Mouse (Mus musculus) ZHBTc4 (cell line): Measurements from ENCODE around the gene Olfr520.
A peak's percentile ranks its signal among the peaks of the same experiment; 100 is the strongest.
"Not testable (repeated sequence)": the region's sequence is repeated elsewhere in the genome, so short reads cannot be mapped to it uniquely, and the experiment has no call there.

ENCODE experiments used
- DNase-seq: peaks from one replicate; pipeline ENCODE4 v3.0.0-alpha.2; 2011; ENCODE audit warnings: low read depth, low spot score

The Olfr520 gene

DNA sequence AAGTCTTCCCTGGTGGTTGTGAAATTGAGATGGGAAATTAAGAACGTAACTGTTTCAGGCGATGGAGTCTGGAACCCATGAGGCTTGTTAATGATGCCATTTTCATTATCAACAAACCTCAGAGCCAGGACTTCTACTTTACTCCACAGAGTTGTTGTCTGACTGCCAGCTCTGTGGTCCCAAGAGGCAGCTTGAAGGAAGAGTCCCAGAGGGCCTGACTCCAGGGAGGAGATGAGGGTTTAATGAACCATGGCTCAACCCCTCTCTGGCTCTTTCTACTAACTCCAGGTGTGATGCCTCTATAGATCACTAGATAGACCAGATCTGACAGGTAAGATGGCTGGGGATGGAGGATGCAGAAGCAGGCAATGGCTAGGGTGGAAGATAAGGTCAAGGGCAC, at the start of gene Olfr520:
Gene Olfr520, plus strand, starts transcription at position 301 of the 400 bp plus-strand sequence.
- DNase-seq, result no peak

DNA sequence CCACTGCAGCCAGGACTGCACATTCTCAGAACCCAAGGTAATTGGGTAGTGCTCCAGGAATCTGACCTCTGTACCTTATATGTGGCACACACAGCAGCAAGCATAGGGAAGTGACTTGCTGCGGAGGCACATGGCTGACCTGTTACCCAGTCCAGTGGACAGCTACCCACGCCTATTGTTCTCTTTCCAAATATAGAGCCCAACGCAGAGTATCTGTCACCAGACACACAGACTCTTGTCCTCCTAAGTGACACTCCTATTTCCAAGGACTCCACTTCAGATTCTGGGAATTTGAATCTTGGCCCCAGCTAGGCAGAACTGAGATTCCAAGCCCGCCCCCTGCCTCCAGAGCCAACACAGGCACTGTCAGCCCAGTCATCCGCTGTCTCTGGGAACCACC, 49.3 kb upstream of the Olfr520 start:
- DNase-seq, result no peak

DNA sequence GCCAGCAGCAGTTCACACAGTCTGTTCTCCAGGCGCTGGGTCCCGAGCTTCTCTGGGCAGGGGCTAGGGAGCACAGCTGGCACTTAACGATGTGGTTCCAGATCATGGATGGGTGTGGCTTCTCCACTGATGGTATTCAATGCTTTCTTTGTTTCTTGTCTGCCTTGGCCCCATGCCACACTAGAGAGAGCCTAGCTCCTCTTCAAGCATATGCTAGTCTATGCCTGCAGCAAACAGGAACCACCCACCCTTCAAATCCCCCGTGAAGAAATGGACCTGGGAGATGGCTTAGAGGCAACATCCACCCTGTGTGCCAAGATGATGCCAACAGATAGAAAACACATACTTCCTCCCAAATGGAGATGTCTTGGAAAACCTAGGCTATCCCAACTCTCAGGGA, 46.0 kb upstream of the Olfr520 start:
- DNase-seq, result no peak

DNA sequence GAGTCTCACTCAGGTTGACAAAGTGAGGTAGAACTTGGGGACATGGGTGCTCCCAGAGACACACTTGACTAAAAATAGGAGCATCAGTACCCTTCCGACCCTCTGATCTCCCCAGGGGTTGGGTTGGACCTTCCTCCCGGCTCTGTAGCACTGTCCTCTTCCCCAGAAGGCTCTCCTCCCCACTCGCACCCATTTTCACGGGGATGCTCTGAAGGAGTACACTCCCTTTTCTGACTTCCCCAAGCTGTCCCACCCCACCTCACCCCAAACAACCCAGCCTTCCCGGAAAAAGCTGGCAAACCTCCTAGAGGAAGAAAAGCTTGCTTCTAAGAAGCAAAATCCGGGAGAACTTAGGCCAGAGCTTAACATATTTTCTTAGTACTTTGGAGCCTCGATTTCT, 39.3 kb upstream of the Olfr520 start:
- no peak for DNase-seq

DNA sequence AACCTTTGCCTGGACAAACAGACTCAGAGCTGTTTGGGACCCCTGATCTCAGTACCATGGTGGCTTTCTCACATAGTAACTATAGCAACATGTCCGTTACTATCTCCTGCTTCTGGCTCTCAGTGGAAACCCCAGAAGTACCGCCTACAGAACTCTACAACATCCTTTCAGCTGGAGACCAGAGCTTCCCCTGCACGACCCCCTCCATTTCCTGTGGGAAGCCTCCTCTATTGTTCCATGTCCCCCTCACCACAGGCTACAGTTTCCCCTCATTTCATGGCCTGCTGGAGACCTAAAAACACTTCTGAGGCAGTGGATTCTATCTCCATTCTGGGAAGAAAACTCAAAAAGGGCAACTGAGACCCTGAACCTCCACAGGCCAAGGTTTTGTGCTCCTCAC, 37.7 kb upstream of the Olfr520 start:
- no peak for DNase-seq

DNA sequence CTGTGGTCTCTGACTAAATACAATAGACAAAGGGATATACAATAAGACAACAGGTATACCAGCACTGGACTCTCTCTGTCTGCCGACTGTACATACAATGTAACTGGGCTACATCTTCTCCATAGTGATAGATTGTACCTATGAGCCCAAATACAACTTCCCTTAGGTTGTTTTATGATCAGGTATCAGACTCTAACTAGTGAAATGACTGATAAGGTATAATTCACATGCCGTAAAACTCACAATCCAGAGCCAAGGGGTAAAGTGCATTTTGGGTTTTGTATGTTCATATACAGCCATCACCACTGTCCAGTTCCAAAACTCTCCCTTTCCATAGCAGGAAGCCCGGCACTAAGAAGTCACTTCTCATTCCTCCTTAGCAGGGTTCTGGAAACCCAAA, 36.7 kb upstream of the Olfr520 start:
- no peak for DNase-seq

DNA sequence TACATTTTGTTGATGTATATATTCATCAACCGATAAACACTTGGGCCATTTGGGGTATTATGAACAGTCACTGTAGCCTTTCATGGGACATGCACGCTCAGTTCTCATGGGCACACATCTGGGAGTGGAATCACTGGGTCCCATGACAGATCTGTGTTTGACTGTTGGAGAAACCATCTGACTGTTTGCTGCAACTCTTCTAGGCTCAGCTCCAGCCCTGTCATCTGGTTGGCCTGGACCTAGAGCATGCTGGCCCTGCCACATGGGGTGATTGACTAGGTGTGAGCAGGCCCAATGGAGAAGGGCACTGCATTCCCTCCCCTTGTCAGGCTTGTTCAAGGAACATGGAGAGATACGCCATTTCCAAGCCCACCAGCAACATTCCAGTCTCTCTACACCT, 36.1 kb upstream of the Olfr520 start:
- DNase-seq, result no peak

DNA sequence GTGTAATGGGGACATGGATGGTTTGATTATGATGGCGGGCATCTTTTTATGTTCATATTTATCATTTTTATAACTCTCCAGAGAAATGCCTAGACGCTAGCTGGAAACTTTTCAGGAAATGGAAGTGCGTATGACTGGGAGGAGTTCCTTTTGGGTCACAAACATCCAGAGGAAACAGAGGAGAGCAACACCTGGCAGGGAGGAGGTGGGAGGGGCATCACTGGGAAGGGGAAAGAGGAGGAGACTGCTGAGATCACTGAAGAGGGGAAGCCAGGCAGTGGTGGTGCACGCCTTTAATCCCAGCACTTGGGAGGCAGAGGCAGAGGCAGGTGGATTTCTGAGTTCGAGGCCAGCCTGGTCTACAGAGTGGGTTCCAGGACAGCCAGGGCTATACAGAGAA, 35.6 kb upstream of the Olfr520 start:
- not testable (repeated sequence) for DNase-seq

DNA sequence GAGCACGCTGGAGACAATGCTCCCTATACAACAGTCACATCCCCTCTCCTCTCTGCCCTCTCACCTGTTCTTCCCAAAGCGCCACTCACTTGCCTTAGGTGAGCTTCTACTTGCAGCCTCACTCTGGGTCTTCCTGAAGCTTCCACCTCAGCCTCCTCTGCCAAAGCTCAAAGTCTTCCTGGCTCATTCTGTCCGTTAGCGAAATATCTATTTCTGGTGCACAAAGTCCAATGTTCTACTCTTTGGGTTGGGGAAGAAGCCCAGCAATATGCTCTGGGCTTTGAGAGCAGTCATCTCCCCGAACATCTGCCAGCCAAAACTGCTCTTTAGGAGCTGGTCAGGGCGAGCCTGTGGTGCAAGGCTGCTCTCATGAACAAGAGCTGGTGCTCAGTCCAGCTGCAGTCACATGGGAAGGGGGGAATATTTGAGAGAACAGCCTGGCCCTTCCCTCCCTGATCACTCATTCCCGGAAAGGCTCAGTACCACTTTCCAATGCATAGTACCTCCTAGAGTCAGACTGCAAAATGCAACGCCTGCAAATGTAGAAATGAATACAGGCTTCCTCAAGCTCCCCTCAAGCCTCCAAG, 34.5 kb upstream of the Olfr520 start:
- no peak for DNase-seq

DNA sequence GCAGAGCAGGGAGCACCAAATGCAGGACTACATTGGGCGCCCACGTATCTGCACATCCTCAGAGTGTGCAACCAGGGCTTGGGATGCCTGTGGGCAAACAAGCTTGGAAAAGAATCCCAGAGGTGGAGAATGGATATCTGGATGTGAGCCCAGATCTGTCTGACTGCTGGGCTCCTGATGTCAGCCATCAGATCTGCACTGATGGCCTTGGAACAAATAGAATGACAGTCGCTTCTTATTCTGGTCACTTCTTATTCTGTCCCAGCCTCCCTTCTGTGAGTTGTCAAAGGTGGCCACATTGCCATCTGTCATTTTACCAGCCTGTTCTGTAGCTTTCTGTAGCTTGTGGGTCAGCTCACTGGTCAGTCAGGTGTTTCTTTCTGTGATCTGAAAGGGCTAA, 31.5 kb upstream of the Olfr520 start:
- no peak for DNase-seq

DNA sequence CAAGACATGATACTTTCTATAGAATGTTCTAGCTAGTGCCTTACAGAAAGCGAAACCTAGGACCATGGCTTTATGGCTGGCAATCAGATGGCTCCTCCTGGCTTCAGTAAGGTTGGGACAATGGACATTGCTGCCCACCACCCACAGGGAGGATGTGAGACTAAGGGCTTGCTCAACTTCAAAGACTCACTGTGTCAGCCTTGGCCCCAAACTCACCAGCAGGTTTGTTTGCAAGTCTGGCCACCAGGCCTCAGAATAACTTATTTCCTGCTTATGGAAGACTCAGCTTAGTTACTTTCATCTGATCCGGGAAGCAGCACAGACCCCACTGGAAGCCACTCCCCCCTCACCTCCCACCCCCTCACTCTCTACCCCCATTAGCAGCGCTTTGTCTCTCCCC, 31.0 kb upstream of the Olfr520 start:
- no peak for DNase-seq

DNA sequence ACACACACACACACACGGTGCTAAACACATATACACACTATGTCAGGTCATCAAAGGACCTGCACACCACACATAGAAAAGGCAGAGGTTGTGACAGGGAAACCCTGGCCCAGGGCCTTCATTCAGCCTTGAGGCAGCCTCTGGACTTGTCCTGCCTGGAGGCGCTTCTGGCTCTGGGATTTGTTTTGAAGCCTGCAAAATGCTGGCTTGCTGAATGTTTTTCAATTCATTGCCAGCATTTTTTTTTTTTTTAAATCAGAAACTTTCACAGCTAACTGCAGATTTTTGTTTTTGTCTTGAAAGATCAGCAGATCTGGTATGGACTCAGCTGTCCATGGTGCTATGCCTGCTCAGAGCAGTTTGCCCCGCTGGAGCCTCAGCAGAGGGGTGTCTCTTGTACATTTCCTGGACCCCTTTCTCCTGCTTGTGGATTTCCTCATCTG, 30.3 kb upstream of the Olfr520 start:
- DNase-seq, result no peak

DNA sequence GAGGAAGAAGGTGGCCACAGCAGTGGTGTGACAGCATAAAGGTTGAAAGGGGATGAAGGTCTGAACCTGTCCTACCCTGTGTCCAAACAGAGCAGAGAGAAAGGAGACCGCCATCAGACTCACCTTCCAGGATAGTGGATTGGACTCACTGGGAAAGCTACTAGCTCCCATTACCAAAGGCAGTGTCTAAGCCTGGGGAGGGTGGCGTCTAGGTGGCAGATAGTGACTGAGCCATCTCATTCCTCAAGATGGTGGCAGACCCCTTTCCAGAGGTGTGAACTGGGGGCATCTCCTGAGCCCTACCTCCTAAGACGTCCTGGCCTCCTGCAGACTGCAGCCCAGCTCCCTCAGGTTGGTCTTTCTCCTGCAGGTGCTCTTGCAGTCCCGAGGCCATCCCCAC, 29.4 kb upstream of the Olfr520 start:
- no peak for DNase-seq

DNA sequence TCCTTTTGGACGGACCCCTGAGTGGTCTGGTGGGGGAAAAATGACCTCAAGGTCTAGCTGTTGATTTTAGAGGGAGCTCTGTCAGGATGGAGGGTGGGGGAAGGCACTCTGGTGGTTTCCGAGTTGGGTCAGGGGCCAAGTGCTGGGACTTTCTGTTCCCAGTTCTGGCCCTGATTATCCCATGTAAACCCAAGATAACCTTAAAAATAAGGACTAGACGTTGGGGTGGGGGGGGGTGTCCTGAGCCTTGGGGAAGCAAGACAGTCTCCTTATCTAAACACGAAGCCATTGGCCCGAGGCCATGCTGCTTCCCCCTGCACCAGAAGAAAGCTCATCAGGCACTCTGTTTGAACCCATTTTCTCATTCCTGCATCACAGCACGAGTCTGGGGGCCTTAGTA, 27.9 kb upstream of the Olfr520 start:
- DNase-seq, result no peak

DNA sequence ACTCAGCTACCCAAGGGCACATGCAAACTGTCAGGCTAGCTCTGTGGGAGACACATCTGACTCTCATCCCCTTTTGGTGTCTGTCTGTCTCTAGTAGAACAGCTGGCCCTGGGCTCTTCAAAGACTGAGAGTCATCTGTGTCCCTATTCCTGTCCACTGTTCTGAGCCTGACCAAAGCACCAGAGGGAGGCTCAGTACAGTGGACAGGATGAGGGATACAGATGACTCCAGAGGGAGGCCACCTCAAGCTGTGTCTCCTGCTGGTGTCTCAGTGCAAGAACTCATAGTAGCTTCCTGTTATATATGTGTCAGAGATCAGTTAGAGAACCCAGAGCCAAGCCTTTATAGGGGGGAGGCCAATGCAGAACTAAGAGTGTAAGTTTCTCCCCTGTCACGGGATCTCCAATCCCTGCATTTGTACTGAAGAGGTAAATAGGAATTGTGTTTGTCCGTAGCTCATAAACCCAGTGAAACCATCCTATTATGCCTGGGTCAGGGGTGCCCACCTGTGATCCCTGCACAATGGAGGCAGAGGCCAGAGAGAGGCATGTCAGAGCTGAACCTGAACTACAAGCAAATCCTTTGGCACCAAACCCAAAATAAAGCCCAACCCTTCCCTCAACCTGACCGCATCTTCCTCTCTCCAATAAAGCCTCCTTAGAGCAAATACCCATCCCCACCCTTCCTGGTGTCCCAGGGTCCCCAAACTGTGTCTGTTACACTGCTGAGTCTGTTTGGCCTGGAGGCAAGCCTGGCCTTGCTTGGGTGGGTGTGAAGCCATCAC, 25.1 kb upstream of the Olfr520 start:
- DNase-seq, result no peak

DNA sequence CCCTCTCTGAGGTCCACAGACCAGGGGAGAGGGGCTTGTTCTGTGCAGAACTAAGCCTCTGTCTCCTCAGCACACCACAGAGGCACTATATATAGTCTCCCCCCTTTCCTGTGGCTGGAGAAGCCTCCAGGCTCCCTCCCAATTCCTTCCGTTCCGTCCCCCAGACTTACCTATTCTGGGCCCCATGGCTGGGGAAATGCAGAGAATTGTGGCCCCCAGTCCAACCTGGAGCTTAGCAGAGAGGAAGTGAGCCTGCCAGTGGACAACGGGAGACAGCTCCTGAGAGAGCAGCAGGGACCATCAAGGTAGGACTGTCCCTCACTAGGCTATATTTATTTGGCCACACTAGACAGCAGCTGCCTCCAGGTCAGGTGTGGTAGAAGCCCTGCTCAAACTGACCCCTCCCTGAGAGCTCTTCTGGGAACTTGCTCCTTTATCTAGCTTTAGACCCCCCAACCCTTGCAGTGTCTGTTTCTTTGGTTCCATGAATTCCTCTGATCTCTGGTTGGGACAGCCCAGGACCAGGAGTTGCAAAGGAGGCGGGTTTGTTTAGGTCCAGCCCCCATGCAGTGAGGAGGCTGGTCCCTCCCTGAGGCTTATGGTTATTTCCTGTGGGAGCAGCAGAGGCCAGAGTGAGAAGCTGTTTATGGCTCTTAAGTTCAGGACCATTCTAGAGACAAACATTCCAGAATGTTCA, 23.6 kb upstream of the Olfr520 start:
- no peak for DNase-seq

DNA sequence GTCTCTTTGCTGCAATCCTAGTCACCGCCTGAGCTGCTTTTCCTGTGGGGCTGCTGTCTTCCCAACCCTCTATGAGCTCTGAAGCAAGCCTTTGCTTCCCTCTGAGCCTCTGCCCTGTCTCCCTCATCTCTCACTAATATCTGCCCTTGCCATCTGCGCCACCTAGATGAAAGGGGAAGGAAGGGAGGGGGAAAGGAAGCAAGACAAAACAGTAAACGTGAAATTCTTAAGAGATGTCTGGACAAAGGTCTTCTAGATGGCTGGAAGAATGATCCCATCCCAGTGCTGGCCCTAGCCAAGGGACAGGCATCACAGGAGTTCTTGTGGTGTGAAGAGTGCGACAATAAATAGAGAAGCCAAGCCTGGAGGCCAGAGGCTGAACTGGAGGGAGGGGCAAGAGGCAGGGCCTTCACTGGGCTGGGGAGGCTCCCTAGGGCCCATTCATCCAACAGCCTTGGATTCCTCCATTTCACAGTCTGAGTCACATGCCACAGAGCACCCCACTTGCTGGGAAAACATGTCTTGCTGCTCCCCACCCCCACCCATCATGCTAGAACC, 23.0 kb upstream of the Olfr520 start:
- no peak for DNase-seq

DNA sequence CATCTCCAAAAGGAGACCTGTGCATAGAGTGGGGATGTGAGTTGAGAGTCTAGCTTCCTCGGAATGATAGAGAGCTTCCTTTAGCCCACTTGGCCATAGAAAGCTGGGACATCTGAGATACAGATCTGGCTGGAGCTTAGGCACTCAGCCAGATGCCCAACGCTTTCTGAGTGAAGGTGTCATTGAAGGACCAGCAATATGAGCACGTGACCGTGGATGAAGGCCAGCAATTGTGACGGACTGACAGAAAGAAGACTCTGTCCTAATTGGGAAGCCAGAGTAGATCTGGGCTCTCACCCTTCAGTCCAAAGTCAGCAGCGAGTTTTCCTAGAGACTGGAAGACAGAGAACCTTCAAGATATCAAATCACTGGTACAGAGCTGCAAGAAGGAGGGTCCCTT, 22.4 kb upstream of the Olfr520 start:
- no peak for DNase-seq

DNA sequence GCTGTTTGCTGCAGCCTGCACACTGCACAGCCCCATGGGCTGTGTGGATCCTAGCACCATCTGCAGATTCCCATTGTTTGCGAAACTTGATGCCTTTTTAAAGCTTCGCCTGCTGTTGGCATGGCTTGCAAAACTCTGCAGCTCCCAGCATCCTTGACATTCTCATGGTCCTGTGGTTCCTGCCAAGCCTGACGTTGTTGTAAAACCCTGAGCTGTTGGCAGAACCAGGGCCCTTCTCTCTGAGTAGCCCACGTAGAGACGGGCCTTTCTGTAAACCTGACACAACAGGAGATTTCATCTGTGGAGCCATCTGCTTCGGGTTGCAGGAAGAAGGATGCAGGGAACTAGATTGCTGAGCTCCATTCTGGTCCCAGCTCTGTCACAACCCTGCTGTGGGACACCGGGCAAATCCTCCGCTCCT, 21.8 kb upstream of the Olfr520 start:
- DNase-seq, result no peak

DNA sequence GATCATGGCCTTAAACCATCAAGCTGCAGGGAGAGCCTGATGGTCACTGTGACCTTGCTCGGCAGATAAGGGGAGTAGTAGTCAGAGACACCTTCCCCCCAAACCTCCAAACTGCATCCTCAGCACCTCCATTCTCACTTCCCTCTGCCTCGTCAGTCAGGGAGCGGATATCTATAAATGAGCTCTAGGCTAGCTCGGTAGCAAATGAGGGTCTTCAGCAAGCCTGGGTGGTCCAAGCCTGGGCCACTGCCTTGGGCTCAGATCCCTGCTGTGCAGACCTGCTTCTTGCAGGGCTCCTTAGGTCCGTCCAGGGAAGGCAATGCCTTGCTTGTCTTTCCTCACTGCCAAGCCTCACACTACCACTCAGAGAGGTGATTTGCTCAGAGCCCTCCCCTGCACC, 21.3 kb upstream of the Olfr520 start:
- DNase-seq, result no peak

DNA sequence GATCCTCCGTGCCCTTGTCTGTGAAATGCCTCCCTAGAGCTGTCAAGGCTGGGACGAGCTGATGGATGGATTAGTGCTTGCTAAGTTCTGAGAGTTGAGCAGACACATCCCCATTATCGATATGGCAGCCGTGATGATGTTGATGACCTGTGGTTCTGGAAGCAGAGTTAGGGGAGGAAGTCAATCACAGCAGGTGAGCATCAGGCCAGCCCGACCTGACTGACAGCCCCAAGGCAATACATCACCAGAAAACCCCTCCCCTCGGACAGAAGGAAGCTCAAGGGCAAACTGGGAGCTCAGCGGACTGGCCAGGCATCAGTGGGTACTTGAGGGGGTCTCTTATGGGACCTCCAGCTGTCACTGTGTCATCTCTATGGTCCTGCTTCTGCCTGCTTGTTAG, 20.1 kb upstream of the Olfr520 start:
- no peak for DNase-seq

DNA sequence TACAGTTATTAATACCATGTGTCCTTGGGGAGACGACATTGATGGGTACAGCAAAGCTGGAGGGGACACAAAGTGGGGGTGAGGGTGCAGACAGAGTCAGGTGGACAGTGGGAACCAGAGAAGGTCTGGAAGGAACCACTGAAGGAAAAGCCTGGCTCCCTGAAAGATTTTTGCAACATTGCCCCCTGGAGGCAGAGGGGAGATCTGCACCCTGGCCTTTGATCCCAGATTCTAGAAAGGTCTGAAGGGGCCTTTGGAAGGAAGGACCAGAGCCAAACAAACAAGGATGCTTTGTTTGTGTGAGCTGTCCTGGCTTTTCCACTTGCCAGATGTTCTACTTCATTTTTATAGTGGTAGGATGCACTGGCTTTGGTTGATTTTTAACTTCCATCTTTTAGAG, 19.6 kb upstream of the Olfr520 start:
- peak; percentile 55 for DNase-seq

DNA sequence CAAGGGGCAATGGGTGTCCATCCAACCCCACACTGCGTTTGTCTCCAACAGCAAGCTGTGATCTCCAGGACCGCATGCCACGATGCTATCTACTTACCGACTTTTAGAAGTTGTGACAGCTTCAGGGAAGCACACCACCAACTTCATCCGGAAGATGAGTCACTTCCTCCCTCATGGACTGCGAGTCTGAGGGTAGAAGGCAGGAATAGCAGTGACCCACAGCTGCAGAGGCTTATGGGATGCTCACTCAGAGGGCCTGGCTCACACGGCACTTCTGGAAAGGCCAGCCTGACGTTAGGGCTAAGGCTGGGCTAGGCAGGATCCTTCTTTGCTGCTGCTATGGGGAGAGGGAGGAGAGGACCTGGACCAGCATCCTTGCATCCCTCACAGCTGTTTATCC, 18.9 kb upstream of the Olfr520 start, which contains the start of gene Slco2b1:
Gene Slco2b1, minus strand, starts transcription at position 175 of the 400 bp plus-strand sequence.
- no peak for DNase-seq
